Mouse (Mus musculus) frontal cortex, adult (tissue): Measurements from ENCODE around the gene Mnat1.

ENCODE experiments used
- ATAC-seq: cut with Nextera tagmentation; 2 replicates; pipeline ENCODE4 v1.9.2; 2017; ENCODE audit warnings: mild to moderate bottlenecking, moderate library complexity, mixed read lengths; ENCODE audit not compliant: low TSS enrichment

The Mnat1 gene

DNA sequence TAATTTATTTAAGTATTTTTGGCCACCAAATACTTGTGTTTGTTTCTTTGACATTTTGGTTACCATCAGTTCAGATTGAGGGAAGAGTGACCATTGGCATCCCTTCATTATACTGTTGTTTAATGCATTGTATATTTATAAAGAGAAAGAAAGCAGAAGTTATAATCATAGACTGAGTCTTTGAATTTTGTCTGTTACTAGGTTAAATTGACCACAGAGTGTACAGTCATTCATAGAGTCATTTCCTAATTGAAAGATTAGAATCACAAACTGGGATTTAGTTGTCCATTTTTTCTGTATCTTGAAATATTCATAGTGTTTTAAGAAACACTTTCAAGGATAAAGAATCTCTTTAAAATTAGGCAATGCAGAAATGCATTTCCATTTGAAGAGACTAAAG, 108.0 kb downstream of the Mnat1 start:
- ATAC-seq = no peak

DNA sequence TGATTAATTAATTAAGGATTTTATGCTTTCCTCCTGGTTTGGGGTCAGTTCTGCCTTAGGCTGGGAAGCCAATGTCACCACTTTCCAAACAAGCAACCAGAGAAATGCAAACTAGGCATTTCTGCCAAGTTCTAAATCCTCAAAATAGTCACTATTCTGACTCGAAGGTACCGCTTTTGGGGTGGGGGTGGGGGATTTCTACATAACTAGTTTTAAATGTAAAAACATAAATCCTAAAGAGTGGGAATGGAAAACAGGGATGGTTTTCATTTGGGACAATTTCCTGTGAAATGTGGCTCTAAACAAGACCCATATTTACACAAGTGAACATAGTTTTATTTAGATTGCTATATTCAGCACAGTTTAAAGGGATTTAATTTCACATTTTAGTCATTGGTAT, 109.1 kb downstream of the Mnat1 start:
- no peak for ATAC-seq

DNA sequence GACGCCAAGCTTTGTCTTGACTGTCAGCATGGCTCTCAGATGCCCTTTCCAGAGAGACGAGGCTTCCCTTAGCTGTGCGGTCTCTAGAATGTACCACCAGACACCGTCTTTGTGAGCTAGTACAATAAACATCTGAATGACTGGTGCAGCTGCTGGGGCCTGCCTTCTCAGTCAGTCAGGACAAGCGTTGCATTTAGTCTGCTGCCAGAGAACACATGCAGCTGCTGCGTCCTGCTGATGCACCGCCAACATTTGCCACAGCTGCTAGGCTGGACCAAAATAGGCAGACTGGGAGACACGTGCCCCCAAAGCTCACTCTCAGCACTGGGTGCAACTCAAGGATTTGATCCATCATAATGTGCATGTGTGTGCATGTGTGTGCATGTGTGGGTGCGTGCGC, 118.4 kb downstream of the Mnat1 start:
- ATAC-seq = peak; percentile 89

DNA sequence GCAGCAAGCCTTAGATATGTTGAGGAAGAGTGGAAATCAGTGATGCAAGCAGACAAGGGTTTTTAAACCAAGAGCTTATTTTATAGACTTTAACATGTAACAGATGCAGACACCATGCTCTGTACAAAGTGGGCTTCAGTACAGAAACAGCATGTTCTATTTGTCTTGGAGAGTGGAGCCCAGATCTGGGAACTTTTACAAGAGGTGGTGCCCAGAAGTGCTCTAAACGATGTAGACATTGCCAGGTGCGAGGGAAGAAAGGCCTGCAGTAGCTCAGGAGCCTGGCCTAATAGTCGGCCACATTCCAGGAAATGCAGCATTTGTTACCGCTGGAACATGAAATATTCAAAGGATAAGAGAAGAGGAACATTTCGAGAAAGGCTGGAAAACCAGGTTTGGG, 122.2 kb downstream of the Mnat1 start:
- 0 out of 2 replicates have a peak, but pooled peaks have one; percentile 15 for ATAC-seq

DNA sequence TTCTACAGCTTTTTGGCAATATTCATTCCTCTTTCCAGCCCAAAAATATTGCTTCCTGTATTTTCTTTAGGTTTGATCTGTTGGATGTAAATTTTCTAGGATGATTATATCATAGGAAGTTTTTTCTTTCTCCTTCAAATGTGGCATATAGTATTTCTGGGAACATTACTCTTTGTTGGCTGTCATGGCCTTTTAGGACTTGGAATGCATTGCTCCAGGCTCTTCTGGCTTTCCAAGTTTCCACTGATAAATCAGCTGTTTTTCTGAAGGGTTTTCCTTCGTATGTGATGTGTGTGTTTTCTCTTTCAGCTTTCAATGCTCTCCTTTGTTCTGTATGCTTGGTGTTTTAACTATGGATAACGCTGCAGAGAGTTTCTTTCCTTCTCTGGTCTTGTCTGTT, 131.5 kb downstream of the Mnat1 start:
- ATAC-seq = no peak

DNA sequence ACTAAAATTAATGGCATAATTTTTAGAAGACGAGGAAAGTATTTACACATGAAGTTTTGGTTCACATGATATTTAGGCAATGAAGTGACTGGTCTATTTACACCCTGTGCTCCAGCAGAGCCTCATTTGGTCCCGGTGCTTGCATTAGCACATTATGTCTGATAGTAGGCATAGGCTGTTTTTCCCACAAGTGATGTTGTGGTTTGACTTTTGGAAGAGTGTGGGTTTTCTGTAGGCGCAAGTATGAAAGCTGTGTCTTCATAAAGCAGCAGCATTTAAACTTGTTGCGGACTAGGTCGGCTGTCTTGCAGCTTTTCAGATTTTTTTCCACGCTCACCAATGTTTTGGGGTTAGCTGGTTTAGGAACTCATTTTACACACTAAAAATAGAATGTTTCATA, 135.8 kb downstream of the Mnat1 start:
- 0 out of 2 replicates have a peak, but pooled peaks have one; percentile 64 for ATAC-seq

DNA sequence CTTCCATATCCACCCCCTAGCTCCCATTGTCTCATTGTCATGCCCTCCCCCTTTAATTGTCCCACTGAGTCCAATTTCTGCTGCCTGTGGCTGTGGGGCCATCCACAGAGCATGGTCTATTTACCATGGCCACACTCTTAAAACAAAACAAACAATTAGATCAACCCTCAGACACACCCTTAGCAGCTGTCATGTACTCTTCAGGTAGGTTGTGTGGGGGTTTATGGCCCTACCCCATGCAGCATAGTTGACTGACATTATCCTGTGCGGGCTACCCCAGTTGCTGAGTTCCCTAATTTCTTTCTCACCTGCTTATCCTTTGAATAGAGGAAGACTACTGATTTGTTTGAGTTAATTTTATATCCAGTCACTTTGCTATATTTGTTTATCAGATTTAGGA, 136.8 kb downstream of the Mnat1 start:
- ATAC-seq = no peak

DNA sequence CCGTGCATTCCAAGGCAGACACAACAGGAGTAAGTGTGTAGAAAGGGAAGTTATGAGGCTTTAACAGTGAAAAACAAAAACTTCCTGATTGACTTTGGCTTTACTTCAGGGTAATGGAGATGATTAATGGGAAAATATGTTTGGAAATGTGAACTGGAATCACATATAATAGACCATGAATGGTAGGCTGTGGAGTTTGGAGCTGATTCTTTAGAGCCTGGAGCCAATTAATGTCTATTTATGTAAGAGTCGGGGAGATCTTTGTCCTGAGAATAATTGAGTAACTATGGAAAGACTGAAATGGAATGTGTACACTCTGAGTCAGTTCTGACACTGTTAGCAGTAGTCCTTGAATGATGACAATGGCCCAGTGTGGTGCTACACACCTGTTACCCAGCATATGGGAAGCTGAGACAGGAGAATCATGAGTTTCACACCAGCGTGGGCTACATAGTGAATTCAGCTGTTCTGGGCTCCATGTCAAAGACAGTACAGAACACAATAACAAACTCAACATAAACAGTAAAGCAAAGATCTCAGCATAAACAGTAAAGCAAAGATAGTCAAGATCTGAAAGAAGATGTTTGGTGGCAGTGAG, 142.0 kb downstream of the Mnat1 start:
- ATAC-seq = no peak

DNA sequence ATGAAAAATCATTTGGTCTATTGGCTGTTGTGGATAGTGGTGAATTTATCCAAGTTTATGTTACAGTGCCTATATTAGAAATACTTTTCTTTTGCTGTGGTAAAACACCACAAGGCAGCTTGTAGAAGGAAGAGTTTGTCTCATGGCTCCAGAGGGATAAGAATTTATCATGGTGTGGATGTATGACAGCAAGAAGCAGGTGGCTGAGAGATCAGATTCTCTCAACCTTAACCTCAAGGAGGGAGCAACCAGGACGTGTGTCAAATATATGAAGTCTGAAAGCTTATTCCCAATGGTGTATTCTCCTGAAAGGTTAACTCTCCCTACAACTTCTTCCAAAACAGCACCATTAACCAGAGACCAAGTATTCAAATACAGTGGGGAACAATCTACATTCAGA, 143.1 kb downstream of the Mnat1 start:
- ATAC-seq = no peak

DNA sequence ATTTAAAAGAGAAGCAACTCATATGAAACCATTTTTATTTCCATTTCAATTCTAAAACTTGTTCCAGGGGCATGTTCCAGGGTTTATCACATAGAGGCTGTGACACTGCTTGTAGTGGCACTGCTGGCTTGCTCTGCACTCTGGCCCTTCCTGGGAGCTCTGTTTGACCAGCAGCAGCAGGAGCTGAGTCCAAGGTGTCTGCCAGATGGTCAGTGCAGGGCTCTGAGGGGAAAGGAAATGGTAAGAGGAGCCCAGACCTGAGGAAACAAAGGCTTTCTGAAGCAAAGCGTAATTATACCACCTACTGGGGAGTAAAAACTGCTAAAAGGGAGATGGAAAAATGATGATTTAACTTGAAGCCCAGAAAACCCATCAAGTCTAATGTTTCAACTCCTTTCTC, 145.0 kb downstream of the Mnat1 start:
- no peak for ATAC-seq

DNA sequence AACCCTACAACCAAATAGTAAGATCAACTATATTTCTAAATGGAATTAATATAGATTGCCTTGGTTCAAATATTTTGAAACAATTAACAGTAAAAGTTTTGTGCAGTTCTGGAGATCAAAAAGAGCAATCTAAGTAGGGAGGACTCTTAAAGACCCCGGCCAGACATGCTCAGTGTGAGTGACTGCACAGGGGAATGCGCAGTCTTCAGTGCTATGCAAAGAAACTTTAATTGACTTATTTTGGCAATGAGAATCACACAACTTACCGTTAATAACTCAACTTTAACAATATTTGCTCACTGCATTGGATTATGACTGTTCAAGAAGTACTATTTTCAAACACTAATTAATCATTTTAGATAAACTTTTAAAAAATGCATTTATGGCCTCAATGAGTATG, 146.0 kb downstream of the Mnat1 start:
- ATAC-seq = no peak

DNA sequence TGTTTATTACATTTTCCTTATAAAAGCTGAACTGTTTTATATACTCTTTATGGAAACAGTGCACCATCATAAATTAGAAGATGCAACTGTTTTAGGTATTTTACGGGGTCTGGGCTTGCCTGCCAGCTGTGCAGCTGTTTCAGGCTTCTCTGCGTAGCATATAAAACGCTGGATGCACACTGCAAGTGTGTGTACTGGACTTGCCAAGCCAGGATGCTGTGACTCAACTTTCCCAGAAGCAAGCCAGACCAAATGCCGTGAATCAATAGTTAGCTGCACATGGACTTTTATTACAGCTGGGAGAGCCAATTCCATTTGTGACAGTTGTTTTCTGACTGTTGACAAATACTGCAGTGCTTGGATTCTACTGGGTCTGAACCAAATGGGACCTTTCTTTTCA, 146.4 kb downstream of the Mnat1 start:
- ATAC-seq = no peak

DNA sequence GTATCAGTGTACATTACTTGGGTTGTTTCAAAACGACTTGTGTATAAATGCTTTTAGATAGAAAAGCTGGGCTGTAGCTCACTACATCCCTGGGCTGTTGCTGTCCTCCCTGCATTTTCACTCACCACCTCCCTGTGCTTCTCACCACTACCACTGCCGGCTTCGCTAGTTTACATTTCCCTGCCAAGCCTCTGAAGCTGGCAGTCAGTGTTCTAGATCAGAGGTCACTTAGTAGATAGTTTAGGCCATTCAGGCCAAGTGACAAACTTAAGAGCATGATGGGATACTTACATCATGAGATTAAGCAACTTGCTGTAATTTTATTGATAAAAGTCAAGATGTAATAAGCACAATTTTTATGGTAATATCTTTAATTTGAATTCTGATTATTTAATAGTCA, 151.4 kb downstream of the Mnat1 start:
- no peak for ATAC-seq

DNA sequence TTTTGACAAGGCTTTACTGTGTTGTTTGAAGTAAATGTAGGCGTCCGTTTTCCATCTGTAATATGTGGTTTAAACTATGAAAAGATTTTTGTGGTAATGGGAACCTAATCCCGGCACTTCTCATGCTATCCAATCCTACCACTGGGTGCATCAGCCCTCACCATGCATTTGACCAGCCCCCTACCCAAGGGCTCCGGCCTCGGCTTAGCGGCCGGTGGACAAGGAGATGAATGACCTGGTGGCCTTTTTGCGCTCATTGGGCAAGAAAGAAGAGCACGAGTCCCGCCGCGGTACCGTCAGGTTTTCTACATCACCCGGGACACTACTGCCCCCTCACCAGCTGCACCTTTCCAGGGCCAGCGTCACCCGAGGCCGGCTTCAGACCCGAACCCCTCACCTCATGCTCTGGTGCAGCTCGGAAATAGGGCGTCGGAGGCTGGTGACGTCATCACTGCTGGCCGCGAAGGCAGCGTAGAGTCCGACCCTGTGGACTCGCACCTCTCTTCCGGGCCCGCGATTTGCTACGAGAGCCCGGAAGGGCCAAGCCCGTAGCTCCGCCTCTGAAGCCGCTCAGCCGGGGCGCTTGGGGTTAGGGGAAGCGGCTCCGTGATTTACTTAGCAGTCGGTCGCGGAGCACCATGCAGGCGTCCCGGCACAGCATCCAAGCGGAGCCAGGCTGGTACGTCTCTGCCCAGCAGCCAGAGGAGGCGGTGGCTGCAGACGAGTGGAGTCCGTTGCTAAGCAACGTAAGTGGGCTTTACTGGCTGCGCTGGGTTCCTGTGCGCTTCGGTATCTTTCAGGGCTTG, 163.0 kb downstream of the Mnat1 start, which contains the start of the genes Trmt5 and Slc38a6:
Gene Trmt5, minus strand, starts transcription at position 424 of the 806 bp plus-strand sequence.
Gene Slc38a6, plus strand, starts transcription at position 493 of the 806 bp plus-strand sequence.
- peak; percentile 95 for ATAC-seq

DNA sequence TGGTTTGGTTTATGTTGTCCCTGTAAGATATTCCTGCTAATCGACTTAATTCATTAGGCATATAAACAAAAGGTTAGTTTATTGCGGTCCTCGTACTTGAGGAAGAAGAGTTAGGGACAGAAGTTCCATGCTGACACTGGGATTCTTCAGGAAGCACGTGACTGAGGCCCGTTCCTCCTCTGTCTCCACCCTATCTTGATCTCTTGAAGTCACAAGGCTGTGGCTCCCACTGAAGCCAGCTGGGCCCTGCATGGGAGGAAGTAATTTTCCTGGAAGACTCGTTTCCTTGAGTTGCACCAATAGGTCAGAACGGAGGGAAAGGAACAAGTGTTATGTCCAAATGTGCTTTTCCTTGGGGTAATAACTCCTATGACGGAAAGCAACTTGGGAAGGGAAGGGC, 164.1 kb downstream of the Mnat1 start:
- ATAC-seq = no peak

DNA sequence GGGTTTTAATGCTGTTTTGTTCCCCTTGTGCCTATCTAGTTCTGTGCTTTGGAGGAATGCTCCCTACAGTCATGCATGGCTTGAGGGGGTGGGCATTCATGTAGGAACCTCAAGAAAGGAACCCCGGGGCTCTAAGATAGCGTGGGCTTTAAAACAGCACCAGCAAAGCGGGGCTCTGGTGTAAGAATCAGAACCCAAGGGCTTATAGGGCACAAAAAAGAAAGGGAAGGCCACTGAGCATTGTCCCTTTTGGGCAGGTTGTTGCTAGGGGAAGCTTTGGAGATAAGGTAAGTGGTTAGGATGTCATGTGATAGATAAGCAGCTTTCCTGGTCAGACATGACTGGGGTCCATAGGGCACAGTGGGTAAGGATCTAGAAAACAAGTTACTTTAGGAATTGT, 165.1 kb downstream of the Mnat1 start:
- no peak for ATAC-seq

DNA sequence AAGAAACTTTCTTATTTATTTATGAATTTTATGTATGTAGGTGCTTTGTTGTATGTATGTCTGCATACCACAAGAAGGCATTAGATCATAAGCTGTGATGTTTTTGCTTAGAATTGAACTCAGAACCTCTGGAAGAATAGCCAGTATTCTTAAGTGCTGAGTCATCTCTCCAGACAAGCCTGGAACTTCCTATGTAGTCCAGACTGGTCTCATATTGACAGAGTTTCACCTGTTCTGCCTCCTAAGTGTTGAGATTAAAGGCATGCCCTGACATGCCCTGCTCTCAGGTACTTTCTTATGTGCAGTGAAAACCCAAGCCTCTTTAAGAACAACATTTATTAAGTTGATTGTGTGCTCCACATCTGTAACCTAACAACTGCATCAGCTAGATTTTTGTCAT, 171.4 kb downstream of the Mnat1 start:
- no peak for ATAC-seq

DNA sequence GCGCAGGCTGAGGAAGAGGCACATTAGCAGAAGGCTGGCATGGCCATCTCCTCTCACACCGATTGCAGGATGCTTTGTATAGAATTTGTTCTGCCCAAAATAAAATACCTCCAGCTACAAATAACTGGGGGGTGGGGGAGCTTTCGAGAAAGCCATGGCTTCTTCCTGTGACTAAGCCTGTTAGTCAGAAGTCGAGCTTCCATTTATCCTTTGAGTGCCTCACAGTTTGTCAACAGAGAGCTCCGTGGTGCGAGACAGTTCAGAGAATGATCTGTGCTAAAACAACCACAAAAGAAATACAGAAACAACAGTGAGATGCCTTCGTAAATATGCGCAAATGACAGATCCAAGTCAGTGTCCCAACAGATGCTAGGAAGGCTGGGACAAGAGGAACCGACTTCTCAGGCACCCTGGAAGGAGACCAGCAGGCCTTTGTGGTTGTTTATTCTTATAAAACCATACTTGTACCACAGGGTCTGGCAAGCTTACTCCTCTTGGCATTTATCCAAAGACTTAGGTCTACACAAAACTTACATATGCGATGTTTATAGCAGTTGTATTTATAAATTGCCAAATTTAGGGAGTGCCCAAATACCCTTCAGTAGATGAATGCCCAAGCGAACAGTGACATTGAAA, 172.1 kb downstream of the Mnat1 start:
- ATAC-seq = no peak

DNA sequence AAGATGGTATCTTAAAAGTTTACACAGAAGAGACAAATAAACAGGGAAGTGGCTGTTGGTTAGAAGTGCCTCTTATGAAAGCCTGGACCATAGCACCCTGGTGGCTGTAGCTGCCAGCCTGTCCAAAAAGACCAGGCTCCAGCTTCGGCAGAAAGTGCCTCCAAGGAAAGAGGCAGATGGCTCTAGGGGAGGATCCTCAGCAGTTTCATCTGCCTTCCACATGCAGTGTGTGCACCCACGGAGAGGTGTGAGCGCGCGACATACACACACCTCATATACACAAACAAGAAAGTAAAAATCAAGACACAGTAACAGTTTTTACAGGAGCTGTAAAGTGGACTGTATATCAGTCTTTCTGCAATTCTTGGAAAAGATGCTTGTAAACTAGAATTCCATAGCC, 175.1 kb downstream of the Mnat1 start:
- peak; percentile 87 for ATAC-seq

DNA sequence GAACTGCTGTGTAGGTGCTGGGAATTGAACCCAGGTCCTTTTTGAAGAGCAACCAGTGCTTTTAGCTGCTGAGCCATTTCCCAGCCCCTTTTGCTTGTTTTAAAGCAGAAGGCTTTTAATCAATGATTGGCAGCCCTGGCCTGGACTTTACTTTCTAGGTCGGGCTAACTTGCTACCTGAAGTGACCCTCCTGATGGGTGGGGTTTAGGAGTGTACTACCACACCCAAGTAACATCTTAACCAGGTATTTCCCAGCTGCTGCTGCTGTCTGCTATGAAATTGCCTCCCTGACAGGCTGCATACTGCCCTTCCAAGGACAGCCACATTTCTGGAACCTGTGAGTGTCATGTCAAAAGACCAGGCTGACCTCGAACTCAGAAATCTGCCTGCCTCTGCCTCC, 177.0 kb downstream of the Mnat1 start:
- no peak for ATAC-seq

DNA sequence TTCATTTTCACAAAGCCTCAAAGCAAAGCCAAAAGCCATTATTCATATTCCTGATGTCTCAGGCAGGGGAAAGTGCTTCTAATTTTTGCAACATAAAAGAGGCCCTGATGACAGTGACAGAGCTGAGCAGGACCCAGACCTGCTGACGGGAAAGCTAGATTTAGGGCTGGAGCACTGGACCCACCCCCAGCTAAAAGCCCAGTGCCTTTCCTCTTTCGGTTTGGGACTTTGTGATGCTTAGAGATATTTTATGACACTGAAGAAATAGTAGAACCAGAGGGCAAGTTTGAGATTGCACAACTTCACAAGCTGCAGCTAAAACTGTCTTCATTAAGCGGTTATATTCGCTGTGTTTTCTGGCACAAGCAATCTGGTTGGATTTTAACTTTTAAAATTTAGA, 181.1 kb downstream of the Mnat1 start:
- ATAC-seq = no peak

DNA sequence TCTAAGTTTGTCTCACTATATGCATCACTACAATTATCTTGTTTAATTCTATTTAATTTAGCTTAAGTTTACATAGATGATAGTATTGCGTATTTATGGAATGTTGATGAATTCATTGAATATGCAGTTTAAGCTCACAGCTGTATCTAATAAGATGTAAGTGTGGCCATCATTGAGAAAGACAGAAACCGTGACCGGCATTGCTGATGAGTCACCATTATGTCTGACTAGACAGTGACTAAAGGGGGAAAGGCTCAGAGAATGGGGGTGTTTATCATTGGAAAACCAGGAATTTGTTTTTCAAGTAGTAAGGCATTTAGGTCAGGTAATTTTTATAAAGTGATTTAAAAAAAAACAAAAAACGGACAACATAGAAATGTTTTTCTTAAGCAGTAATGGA, 184.2 kb downstream of the Mnat1 start:
- no peak for ATAC-seq

DNA sequence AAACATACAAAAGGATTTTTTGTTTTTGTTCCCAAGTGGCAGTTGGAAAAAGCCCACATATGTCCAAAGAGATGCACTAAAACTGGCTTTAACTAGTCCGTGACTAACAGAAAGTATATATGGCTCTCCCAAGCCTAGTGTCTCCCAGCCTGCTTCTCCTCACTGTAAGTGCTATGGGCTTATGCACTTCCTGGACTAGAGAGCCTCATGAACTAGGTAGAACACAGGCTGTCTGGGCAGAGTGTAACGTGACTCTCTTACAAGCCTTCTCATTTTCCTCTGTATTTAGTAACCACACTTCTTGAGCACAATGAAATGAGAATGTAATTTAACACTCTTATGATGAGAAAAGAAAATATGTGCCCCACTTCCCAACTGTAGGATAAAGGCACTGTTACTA, 185.2 kb downstream of the Mnat1 start:
- ATAC-seq = peak; percentile 79
